Mouse (Mus musculus): ENCODE measurements around the gene Gm39115.
"Not testable (repeated sequence)": the region's sequence is repeated elsewhere in the genome, so short reads cannot be mapped to it uniquely, and the experiment has no call there.

Gm39115 gene

GRCm38 (mm10) chr7:142135934-142136333 is at the start of gene Gm39115:
Gene Gm39115 (minus strand): TSS chr7:142136034.
- in situ Hi-C loops (cut with MboI, MseI): not testable (repeated sequence)

GRCm38 (mm10) chr7:142181021-142181420 is 45.2 kb upstream of the Gm39115 start:
- in situ Hi-C loops (cut with MboI, MseI): no loop called here

GRCm38 (mm10) chr7:142178685-142179084 is 42.9 kb upstream of the Gm39115 start:
- in situ Hi-C loops (cut with MboI, MseI): no loop called here

GRCm38 (mm10) chr7:142175905-142176304 is 40.1 kb upstream of the Gm39115 start, which contains the start of gene Krtap5-2:
Gene Krtap5-2 (minus strand): TSS chr7:142176005.
- in situ Hi-C loops (cut with MboI, MseI): not testable (repeated sequence)

GRCm38 (mm10) chr7:142169836-142170235 is 34.0 kb upstream of the Gm39115 start:
- in situ Hi-C loops (cut with MboI, MseI): no loop called here

DNA sequence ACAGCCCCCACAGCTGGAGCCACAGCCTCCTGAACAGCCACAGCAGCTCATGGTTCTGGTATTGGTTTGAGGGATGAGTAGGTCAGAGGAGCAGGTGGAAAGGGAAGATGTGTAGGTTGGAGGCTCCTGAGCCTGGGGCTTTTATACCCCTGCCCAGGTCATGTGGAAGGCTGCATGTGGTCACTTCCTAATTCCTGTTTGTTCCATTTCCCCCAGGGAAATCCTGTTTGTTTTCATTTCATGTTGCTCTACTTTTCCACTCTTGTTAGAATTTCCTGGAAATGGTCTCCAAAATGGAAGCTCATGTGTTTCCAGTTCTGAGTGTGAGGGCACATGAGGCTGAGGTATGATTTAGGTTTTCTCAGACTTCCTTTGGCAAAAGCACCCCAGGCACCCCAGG is 29.8 kb upstream of the Gm39115 start, which contains the start of gene Gm4553:
Gm4553 (minus strand) TSS at position 101 of the 400 bp plus-strand sequence.
- in situ Hi-C loops (cut with MboI, MseI): not testable (repeated sequence)

- in situ Hi-C loops (cut with MboI, MseI): no loop called here
Observed at GRCm38 (mm10) chr7:142159366-142159765, 23.5 kb upstream of the Gm39115 start.

- in situ Hi-C loops (cut with MboI, MseI): not testable (repeated sequence)
Observed at GRCm38 (mm10) chr7:142157013-142157412, 21.2 kb upstream of the Gm39115 start, which contains the start of gene Gm29735. Gene Gm29735 (minus strand): TSS chr7:142157113.

GRCm38 (mm10) chr7:142155308-142155707 is 19.5 kb upstream of the Gm39115 start:
- in situ Hi-C loops (cut with MboI, MseI): no loop called here

- in situ Hi-C loops (cut with MboI, MseI): no loop called here
Observed at GRCm38 (mm10) chr7:142152191-142152590, 16.4 kb upstream of the Gm39115 start.

GRCm38 (mm10) chr7:142148633-142149032 is 12.8 kb upstream of the Gm39115 start:
- in situ Hi-C loops (cut with MboI, MseI): loop anchor here in 1 of 2 experiments (10.0 kb wide), 1 partner anchor 404 kb away; no protein-coding TSS in a partner anchor

- in situ Hi-C loops (cut with MboI, MseI): loop anchor here in 1 of 2 experiments (10.0 kb wide), 1 partner anchor 401 kb away; no protein-coding TSS in a partner anchor
Observed at GRCm38 (mm10) chr7:142146033-142146432, 10.2 kb upstream of the Gm39115 start.

- in situ Hi-C loops (cut with MboI, MseI): loop anchor here in 1 of 2 experiments (10.0 kb wide), 1 partner anchor 401 kb away; no protein-coding TSS in a partner anchor
Observed at GRCm38 (mm10) chr7:142145413-142145940, 9.6 kb upstream of the Gm39115 start.

GRCm38 (mm10) chr7:142144507-142144906 is 8.7 kb upstream of the Gm39115 start, which contains the start of gene Gm45337:
Gene Gm45337 (minus strand): TSS chr7:142144607.
- in situ Hi-C loops (cut with MboI, MseI): loop anchor here in 1 of 2 experiments (10.0 kb wide), 1 partner anchor 400 kb away; no protein-coding TSS in a partner anchor

GRCm38 (mm10) chr7:142143506-142144010 is 7.7 kb upstream of the Gm39115 start:
- in situ Hi-C loops (cut with MboI, MseI): loop anchor here in 1 of 2 experiments (10.0 kb wide), 1 partner anchor 399 kb away; no protein-coding TSS in a partner anchor

DNA sequence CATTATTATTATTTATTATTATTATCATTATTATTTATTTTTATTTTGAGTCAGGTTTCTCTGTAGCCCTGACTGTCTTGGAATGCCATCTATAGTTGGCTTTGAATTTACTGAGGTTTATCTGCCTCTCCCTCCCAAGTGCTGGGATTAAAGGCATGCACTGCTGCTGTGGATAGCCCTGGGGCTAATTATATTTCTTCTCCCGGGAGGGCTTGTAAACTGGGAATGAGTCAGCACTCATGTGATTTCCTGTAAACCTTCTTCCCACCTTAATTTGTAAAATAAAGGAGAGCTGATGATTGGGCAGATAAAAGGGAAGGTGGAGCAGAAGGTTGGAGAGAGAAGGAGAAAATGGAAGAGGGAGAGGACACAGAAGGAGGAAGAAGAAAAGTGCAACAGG is 4.9 kb upstream of the Gm39115 start:
- in situ Hi-C loops (cut with MboI, MseI): loop anchor here in 1 of 2 experiments (10.0 kb wide), 1 partner anchor 396 kb away; no protein-coding TSS in a partner anchor

DNA sequence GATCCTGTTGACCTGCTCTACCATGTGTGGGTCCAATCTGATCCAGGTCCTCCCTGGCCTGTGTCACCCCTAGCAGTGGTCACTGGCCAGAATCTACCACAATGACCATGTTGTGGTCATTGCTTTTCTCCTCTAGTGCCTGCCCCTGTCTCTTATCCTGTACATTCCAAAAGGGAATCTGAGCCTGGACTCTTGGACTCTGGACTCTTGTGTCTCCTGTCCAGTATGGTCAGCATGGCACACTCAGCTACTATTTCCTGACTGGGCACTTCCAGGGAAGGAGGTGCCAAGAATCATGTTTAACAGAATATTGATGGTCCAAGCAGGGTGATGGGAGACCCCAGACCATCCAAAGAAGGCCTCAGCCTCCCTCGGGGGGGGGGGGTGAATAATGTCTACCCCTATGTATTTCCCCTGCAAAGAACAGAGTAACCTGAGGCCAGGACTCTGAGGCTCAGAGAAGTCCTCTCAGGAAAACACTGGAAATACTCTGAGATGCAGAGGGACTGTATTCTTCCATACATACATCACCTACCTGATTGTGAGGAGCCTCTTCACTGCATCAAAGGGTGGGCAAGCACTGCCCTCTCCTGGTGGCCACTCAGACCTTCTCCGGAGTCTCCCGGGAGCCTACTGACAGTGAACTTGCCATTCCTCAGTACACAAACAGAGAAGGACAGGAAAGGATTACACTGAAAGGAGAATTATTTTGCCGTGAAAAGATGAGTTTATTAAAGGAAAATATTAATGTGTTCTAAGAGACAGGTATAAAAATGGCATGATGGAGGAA is 1.4 kb downstream of the Gm39115 start:
- in situ Hi-C loops (cut with MboI, MseI): no loop called here

DNA sequence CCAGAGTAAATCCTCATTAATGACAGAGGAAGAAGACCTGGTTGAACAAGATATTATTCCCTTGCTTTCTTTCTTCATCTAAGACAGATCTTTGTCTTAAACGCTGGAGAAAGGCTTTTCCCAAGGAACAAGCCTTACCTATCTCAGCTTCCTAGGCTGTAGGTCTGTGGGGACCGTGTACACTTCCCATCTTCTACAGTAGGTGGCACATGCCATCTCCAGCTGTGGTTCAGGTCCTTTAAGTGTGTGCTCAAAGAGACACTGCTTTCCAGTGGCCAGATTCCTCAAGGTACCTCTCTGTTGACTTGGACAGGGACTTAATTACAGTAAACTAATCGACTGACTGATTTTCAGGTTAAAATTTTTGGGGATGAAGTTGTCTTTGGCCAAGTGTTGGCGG is 7.0 kb downstream of the Gm39115 start:
- in situ Hi-C loops (cut with MboI, MseI): no loop called here

DNA sequence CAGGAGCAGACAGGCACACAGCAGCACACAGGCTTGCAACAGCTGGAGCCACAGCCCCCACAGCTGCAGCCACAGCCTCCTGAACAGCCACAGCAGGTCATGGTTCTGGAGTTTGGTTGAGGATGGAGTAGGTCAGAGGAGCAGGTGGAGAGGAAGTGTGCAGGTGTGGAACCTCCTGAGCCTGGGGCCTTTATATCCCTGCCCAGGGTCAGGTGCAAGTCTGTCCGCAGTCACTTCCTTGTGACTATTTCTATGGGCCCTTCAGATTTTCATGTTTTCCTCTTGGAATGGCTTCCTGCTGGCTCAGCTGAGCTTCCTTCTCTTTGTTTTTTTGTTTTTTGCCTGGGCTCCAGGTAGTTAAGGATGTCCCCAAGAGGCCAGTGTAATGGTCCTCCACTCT is 15.2 kb downstream of the Gm39115 start, which contains the start of gene Gm45618:
Gm45618 (minus strand) TSS at position 101 of the 400 bp plus-strand sequence.
- in situ Hi-C loops (cut with MboI, MseI): not testable (repeated sequence)

- in situ Hi-C loops (cut with MboI, MseI): loop anchor here in 1 of 2 experiments (10.0 kb wide), 1 partner anchor 345 kb away; the partner anchor contains the start of gene Lsp1
Observed at GRCm38 (mm10) chr7:142119632-142120031, 16.2 kb downstream of the Gm39115 start.

DNA sequence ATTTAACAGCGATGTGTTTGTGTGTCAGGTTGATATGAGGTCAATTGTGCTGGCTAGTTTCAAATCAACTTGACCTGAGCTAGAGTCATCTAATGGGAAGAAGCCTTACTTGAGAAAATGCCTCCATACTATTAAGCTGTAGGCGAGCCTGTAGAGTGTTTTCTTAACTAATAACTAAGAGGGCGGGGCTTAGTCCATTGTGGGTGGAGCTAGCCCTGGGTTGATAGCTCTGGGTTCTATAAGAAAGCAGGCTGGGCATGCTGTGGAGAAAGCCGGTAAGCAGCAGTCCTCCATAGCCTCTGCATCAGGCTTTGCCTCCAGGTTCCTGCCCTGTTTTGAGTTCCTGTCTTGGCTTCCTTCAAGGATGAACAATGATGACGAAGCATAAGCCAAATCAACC is 31.1 kb downstream of the Gm39115 start:
- in situ Hi-C loops (cut with MboI, MseI): no loop called here

- in situ Hi-C loops (cut with MboI, MseI): no loop called here
Observed at GRCm38 (mm10) chr7:142097776-142098175, 38.1 kb downstream of the Gm39115 start.

Measured in T-helper 17 cell (primary cell).